Mouse (Mus musculus) megakaryocyte, embryonic 14.5 days (primary cell): ENCODE data around the gene Ptprm. TPM values are rescaled to one million over a fixed set of nuclear protein-coding genes. Genes with fewer than 3 reads are reported as not detected.

ENCODE experiments used
- H3K27me3 ChIP-seq: replicated peaks from 2 replicates; pipeline ENCODE3; 2012; ENCODE audit warnings: inconsistent platforms
- H3K36me3 ChIP-seq: replicated peaks from 2 replicates; pipeline ENCODE3; 2012; ENCODE audit warnings: low read length, inconsistent platforms, mixed read lengths
- H3K4me1 ChIP-seq: 2 replicates; pipeline ENCODE4 v1.6.1; 2012; ENCODE audit warnings: inconsistent platforms
- H3K4me3 ChIP-seq: replicated peaks from 2 replicates; pipeline ENCODE3; 2012; ENCODE audit warnings: moderate library complexity, mild to moderate bottlenecking, inconsistent platforms
- H3K9me3 ChIP-seq: 2 replicates; pipeline ENCODE4 v1.6.1; 2012; ENCODE audit warnings: inconsistent platforms
- FLI1 ChIP-seq: IDR thresholded peaks from 2 replicates; pipeline ENCODE4 v1.6.1; 2012; ENCODE audit warnings: low read length, inconsistent platforms, mixed read lengths
- GATA1 ChIP-seq: IDR thresholded peaks from 3 replicates; pipeline ENCODE4 v1.6.1; 2012; ENCODE audit warnings: mixed read lengths, low read length, inconsistent platforms, borderline replicate concordance
- polyA plus RNA-seq: library from polyadenylated mRNA; stranded (reverse); fragments of >175 nt; gene quantifications from 2 replicates; pipeline ENCODE4 v1.2.3, GENCODE M21; 2012; ENCODE audit warnings: low replicate concordance; ENCODE audit not compliant: insufficient read depth

The Ptprm gene
- polyA plus RNA-seq, 1 experiment, result not detected

- Histone ChIP-seq H3K9me3 (peaks cover 30% of the 10 kb centered on the region), H3K4me1 (no peaks in the 10 kb centered on the region; the same call in 1 of the 2 replicates)
Measured at GRCm38 (mm10) chr17:67314491-67315205, 39.6 kb downstream of the Ptprm start.

GRCm38 (mm10) chr17:67308421-67308820 lies 45.8 kb downstream of the Ptprm start:
- Histone ChIP-seq H3K36me3 (no peaks in the 10 kb centered on the region), H3K4me3 (no peak overlapping the region), H3K9me3 (peaks cover 24% of the 10 kb centered on the region), H3K4me1 (no peaks in the 10 kb centered on the region), H3K27me3 (no peaks in the 10 kb centered on the region)
- no peak for TF ChIP-seq GATA1
- no peak for TF ChIP-seq FLI1

More at GRCm38 (mm10) chr17:67314491-67315205, 39.6 kb downstream of the Ptprm start:
- Histone ChIP-seq H3K27me3 (no peaks in the 10 kb centered on the region), H3K36me3 (no peaks in the 10 kb centered on the region), H3K4me3 (no peak overlapping the region)
- TF ChIP-seq GATA1 (no peak), FLI1 (no peak)

GRCm38 (mm10) chr17:67306066-67306845 lies 48.0 kb downstream of the Ptprm start:
- Histone ChIP-seq H3K9me3 (peaks cover 14% of the 10 kb centered on the region), H3K4me1 (no peaks in the 10 kb centered on the region), H3K27me3 (no peaks in the 10 kb centered on the region), H3K36me3 (no peaks in the 10 kb centered on the region), H3K4me3 (no peak overlapping the region)
- TF ChIP-seq GATA1 (no peak), FLI1 (no peak)

GRCm38 (mm10) chr17:67304831-67305230 lies 49.4 kb downstream of the Ptprm start:
- TF ChIP-seq GATA1 (no peak), FLI1 (no peak)
- Histone ChIP-seq H3K9me3 (peaks cover 28% of the 10 kb centered on the region), H3K4me1 (no peaks in the 10 kb centered on the region), H3K27me3 (no peaks in the 10 kb centered on the region), H3K4me3 (no peak overlapping the region), H3K36me3 (no peaks in the 10 kb centered on the region)

- Histone ChIP-seq H3K36me3 (no peaks in the 10 kb centered on the region), H3K4me1 (no peaks in the 10 kb centered on the region), H3K9me3 (peaks cover 30% of the 10 kb centered on the region), H3K4me3 (no peak overlapping the region), H3K27me3 (no peaks in the 10 kb centered on the region)
- no peak for TF ChIP-seq FLI1
- TF ChIP-seq GATA1, result no peak
Measured at GRCm38 (mm10) chr17:67303326-67304099, 50.7 kb downstream of the Ptprm start.

- no peaks in the 10 kb centered on the region for H3K4me1 ChIP-seq
- no peaks in the 10 kb centered on the region for H3K36me3 ChIP-seq
- no peaks in the 10 kb centered on the region for H3K27me3 ChIP-seq
- peaks cover 36% of the 10 kb centered on the region for H3K9me3 ChIP-seq
- TF ChIP-seq GATA1 (no peak), FLI1 (no peak)
- H3K4me3 ChIP-seq, result no peak overlapping the region
Measured at GRCm38 (mm10) chr17:67302569-67302968, 51.7 kb downstream of the Ptprm start.

- Histone ChIP-seq H3K27me3 (no peaks in the 10 kb centered on the region), H3K36me3 (no peaks in the 10 kb centered on the region), H3K9me3 (peaks cover 41% of the 10 kb centered on the region), H3K4me3 (no peak overlapping the region), H3K4me1 (no peaks in the 10 kb centered on the region)
- no peak for TF ChIP-seq GATA1
Measured at GRCm38 (mm10) chr17:67302074-67302473, 52.2 kb downstream of the Ptprm start.

GRCm38 (mm10) chr17:67301367-67301766 lies 52.9 kb downstream of the Ptprm start:
- H3K4me1 ChIP-seq, result no peaks in the 10 kb centered on the region
- H3K9me3 ChIP-seq, result peaks cover 43% of the 10 kb centered on the region
- H3K36me3 ChIP-seq, result no peaks in the 10 kb centered on the region
- no peaks in the 10 kb centered on the region for H3K27me3 ChIP-seq
- TF ChIP-seq GATA1, result no peak
- TF ChIP-seq FLI1, result no peak
- H3K4me3 ChIP-seq, result no peak overlapping the region

- Histone ChIP-seq H3K9me3 (peaks cover 36% of the 10 kb centered on the region), H3K27me3 (no peaks in the 10 kb centered on the region), H3K36me3 (no peaks in the 10 kb centered on the region), H3K4me3 (no peak overlapping the region), H3K4me1 (no peaks in the 10 kb centered on the region)
- TF ChIP-seq GATA1, result no peak
- TF ChIP-seq FLI1, result no peak
Measured at GRCm38 (mm10) chr17:67298269-67298798, 55.9 kb downstream of the Ptprm start.
